Mouse (Mus musculus): ENCODE results near the gene Cgas.
A peak's percentile ranks its signal among the peaks of the same experiment; 100 is the strongest.
"Not testable (repeated sequence)": the region's sequence is repeated elsewhere in the genome, so short reads cannot be mapped to it uniquely, and the experiment has no call there.

The Cgas gene

GRCm38 (mm10) chr9:78442579-78443392 is at the start of gene Cgas:
Gene Cgas, minus strand, starts transcription at chr9:78443237.
- DNase-seq = peak; percentile 39 to 43

DNA sequence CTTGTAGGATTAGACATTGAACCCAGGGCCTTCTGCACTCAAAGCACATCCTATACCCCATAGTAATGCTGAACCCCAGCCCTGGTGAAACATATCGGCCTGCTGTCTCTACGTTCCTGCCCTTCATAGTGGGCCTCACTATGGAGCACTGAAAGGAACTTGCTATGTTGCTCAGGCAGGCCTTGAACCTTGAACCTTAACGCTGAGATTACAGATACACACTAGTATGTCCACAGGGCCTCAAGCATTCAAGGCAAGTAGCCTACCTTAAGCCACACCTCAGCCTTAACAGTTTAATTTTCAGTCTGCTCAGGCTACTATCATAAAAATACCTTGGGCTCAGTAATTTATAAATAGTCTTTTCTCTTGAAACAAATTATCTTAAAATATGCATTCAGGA is 49.2 kb upstream of the Cgas start:
- no peak for DNase-seq

- no peak for DNase-seq
These were observed 48.1 kb upstream of the Cgas start for GRCm38 (mm10) chr9:78491169-78491568.

- DNase-seq = peak; percentile 40 to 43
These were observed 45.9 kb upstream of the Cgas start, which contains the start of gene Eef1a1 for GRCm38 (mm10) chr9:78488890-78489420. Gene Eef1a1, minus strand, starts transcription at chr9:78489151.

DNA sequence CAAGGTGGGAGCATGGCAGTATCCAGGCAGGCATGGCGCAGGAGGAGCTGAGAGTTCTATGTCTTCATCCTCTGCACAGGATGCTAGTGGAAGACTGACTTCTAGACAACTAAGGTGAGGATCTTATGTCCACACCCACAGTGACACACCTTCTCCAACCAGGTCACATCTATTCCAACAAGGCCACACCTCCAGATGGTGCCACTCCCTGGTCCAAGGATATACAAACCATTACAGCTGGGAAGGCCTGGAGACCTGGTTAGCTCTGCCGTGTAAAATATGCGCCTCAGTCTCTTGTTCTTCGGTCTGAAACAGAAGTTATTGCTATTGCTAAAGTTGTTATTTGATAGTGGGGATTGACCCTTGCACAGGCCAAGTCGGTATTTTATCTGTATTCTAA is 45.0 kb upstream of the Cgas start:
- not testable (repeated sequence) for DNase-seq

DNA sequence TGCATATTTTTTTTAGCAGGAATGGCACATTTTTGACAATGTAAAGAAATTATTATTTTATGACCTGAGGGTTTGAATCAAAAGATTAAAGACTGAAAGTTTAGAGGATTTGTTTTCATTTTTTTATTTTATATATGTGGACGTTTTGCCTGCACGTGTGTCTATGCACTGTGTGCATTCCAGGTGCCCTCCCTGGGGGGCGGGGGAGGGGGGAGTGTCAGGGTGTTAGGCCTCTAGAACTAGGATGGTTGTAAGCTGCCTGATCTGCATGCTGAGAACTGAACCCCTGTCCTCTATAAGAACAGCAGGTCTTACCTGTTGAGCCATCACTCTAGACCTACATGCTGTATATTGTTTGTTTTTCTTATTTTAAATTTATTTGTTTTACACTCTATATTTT is 41.6 kb upstream of the Cgas start:
- no peak for DNase-seq

DNA sequence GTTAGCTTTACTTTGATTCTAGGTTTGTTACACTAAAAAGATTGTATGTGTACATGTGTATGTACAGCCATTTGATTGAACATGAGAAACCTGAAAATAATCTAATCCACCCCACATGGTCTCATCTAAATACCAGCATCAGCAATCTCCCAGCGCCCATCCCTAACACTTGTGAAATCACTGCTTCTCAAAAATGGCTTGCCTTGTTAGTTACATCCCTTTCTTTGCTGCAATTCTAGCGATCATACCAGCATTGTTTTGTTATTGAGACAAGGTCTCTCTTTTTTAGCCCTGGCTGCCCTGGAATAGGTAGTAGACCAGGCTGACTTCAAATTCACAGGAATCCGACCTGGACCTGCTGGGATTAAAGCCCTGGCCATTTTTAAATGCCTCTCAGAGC is 39.3 kb upstream of the Cgas start:
- no peak for DNase-seq

- DNase-seq = peak; percentile 90 to 95
These were observed 38.6 kb upstream of the Cgas start for GRCm38 (mm10) chr9:78481423-78482331.

DNA sequence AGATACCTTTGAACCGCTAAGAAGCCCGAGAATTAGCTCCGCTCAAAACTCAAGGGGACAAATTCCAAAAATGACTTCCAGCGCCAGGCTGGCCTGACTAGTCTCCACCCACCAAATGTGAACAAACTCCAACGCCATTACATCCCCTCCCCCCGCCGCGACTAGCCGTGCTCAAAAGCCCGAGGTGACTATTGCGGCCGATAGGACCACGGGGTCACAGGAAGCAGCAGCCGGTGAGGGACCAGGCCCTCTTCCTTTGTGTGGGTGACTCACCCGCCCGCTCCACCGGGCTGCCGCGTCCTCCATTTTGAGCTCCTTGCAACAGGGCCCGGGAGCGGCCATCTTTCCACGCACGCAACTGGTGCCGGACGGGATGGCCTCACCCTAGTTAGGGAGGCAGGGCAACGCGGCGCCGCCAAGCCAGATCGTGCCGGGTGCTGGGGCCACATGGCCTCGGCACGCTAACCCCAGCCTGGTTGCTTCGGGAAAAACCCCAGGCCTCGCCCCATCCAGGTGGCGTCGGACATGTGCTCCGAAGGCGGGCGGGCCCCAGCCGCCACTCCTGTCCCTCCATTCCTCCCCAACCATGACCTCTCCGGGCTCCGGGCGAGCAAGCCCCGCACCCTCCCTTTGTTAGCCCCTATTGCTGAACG is 37.8 kb upstream of the Cgas start:
- peak; percentile 59 to 70 for DNase-seq

- DNase-seq = not testable (repeated sequence)
These were observed 37.2 kb upstream of the Cgas start for GRCm38 (mm10) chr9:78480227-78480626.

GRCm38 (mm10) chr9:78479308-78479707 is 36.3 kb upstream of the Cgas start:
- not testable (repeated sequence) for DNase-seq

DNA sequence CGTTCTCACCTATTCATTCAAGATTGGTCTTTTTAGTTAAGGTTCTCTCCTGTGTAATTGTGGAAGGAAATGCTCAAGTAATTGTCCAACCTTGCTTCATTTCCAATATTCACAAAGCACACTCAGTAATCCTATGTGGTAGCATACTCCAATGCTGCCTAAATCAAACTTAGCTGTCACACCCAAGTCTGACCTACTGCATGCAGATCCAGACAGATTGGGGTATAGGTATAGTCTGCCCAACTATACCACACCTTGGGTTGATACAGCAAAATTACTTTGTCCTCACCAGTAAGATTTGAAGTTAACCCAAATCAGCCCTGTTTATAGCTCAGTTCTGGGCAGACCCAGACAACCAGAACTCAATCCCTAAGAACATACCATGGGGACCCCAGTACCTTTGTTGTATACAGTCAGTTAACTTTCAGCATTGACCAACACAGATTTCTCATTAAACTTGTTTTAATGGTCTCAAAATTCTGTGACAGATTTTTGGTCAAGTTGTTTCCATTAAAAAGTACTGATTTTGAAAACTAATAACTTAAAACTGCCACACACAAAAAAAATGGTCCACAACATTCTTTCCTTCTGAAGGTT is 35.1 kb upstream of the Cgas start:
- not testable (repeated sequence) for DNase-seq

DNA sequence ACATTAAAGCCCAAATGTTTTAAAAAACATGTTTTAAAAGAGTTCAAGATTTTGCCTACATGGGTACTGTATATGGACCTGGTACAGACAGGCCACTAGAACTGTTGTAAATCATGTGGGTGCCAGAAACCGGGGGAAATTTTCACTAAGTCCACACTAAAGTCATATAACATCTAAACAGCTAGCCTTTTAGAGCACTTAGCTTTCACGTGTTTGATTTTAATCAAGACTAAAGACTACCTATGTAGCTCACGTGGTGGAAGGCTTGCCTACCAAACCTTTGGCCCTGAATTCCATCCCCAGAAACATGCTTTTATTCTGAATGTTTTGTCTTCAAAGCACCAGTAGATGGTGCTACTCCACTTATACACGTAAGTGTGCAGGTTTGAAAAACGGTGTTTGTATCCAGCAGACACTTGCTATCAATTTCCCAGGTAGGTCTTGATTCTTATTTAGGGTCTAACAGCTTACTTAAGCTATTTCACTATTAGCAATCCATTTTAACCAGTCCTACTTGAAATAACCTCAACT is 34.0 kb upstream of the Cgas start:
- DNase-seq = no peak

DNA sequence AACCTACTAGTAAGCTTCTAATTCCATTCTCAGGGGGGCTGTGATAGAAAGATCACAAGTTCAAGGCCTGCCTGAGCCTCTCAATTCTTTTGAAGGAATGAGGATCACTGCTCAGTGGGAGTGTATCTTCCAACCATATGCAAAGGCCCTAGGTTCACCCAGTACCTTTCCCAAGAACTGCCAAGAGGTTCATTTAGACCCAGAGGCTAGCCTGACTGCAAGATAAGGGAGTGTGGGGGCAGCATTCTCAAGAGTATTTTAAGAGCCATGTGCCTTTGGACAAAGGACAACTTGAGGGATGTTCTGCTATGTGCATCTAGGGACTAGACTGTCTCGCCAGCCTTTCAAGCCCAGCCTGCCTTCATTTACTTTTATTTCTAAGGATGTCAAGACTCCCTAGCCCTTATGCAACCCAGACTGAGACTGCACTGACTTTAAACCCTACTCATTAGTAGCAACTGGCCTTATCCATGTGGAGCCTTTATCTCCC is 33.5 kb upstream of the Cgas start:
- no peak for DNase-seq

- DNase-seq = no peak
These were observed 32.8 kb upstream of the Cgas start for GRCm38 (mm10) chr9:78475873-78476272.

GRCm38 (mm10) chr9:78475383-78475780 is 32.3 kb upstream of the Cgas start:
- DNase-seq = no peak

DNA sequence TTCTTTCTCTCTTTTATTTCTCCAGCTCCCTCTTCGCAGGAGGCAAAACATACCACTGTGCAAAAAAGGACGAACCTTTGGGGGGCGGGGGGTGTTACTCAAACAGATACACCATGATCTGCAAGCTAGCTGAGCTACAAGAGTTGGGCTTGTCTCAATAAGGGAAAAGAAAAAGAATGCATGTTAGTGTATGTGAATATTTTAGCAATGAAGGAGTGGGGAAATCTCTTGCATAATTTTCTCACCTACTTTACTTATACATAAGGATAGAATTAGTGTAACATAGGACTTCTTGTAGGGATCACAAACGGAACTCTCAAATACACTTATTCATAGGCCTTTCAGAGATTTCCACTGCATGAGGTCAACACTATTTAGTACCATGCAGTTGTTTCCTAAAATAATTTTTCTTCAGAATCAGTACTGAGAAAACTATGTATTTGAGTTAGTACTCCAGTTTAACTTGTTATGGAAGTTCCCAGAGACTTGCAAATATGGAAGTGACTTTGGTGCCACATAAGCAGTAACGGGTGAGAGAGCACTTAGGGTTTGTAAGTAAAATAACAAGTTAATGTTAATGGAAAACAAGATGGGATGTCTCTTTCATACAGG is 31.8 kb upstream of the Cgas start:
- no peak for DNase-seq

GRCm38 (mm10) chr9:78474270-78474669 is 31.2 kb upstream of the Cgas start:
- DNase-seq = no peak

DNA sequence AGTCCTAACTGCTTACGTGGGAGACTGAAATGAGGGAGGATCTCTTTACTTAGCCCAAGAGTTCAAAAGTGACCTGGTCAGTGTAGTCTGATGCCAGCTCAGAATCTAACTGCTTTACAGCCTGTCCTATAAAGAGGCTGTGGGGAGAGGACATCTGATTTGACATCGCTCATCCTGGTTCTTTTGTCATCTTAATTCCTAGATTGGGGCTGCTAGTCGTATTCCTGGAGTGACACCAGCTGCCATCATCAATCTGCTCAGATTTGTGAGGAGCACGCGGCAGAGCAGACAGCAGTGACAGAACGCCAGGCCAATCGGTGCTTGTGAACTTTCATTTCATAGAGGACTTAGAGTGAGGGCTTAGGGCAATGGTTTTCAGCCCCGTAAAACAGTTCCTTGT is 30.6 kb upstream of the Cgas start:
- no peak for DNase-seq

DNA sequence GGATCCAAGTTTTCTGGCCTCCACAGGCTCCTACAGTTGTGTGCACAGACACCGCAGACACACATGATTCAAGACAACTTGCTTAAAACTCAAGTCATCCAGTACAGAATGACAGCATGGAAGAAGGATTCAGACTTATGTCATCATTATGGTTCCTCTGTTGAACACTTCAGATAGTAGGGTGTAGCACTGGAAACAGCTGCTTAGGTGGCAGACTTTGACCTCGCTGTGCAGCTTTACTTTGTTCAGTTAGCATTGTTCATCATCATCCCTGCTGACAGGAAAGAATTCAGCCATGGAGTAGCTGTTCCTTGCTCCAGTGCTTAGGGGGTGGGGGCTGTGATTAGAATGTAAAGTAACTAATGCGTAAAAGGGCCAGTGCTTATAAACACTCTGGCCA is 22.7 kb upstream of the Cgas start:
- no peak for DNase-seq

- no peak for DNase-seq
These were observed 20.3 kb upstream of the Cgas start for GRCm38 (mm10) chr9:78463337-78463736.

GRCm38 (mm10) chr9:78457026-78457425 is 14.0 kb upstream of the Cgas start:
- DNase-seq = no peak

Data from thymus, adult 18-20 months (tissue).